Mouse (Mus musculus): ENCODE results near the gene Draxin. TPM values are rescaled to one million over a fixed set of nuclear protein-coding genes. Genes with fewer than 3 reads are reported as not detected.

Gene Draxin
- total and polyA plus RNA-seq, 3 experiments = 0.16 TPM; not detected in 2

DNA sequence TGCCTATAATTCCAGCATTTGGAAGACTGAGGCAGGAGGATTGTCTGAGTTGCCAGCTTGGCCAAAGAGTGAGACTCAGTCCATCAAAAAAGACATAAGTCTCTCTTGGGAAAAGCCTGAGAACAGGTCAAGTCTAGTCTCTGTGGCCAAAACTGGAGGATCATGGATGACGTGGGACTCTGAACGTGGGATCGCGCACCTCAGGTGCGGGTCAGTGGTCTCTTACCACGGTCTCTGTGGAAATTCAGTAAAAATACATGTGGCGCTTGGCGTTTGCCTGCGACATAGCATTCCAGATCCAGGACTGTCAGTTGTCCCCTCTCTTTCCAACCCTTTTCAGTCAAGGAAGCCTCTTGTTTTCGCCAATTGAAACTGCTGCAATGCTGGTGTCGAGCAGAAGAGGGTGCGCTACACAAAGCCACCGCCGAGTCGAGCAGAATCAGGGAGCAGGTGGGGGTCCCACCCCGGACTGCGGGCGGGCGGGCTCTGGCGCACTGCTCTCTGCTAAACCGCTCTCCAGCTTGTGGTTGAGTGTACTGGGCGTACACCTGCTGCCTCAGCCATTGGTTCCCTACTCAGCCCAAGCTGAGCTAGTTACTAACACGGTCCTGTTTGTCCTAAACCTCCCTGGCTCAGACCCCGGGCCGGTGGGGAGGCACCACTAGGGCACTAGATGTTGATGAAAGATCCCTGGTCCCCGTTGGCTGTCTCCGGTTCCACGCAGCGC, 28.5 kb downstream of the Draxin start:
- no peak for DNase-seq (ENCODE audit: low spot score)
- Histone ChIP-seq H3K4me1 (ENCODE audit: insufficient read depth, low read depth, low read length) (no peaks in the 10 kb centered on the region), H3K9me3 (replicated peaks) (no peaks in the 10 kb centered on the region), H3K4me3 (ENCODE audit: low read depth, low read length) (no peak overlapping the region), H3K36me3 (replicated peaks) (no peaks in the 10 kb centered on the region), H3K27me3 (ENCODE audit: insufficient read depth, low read length) (peaks cover 33% of the 10 kb centered on the region; the same call in 1 of the 2 replicates)
- no peak for TF ChIP-seq GATA2 (IDR thresholded peaks at IDR 0.05; ENCODE audit: borderline replicate concordance, low read depth, low read length)
- no peak for TF ChIP-seq TAL1 (conservative IDR thresholded peaks at IDR 0.05; ENCODE audit: low read depth, low read length)
- ATAC-seq (ENCODE audit: extremely low read depth, insufficient number of reproducible peaks, low FRiP score, poor library complexity, severe bottlenecking) = no peak

DNA sequence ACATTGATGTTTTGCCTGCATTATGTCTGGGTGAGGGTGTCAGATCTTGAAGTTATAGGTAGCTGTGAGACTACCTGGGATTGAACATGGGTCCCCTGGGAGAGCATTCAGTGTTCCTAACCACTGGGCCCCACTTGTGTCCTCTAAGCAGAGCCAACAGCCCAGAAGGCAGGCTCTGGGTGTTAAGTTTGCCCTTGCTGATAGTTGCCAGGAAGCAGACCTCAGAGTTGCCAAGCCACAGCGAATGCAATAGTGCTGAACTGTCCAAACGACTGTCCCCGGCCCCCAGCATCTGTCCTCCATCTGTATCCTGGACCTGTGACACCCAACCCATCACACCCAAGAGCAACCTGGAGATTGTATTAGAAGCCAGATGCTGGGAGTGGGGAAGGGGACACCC, 31.8 kb downstream of the Draxin start:
- H3K4me3 ChIP-seq (ENCODE audit: low read depth, low read length) = no peak overlapping the region
- no peak for TF ChIP-seq POLR2AphosphoS5 (IDR thresholded peaks at IDR 0.05; ENCODE audit: insufficient replicate concordance, low read depth, low read length)
- TF ChIP-seq CTCF (IDR thresholded peaks at IDR 0.05; ENCODE audit: low read depth, low read length) = no peak
- no peak for TF ChIP-seq GATA1 (IDR thresholded peaks at IDR 0.05; ENCODE audit: borderline replicate concordance, low read length)
- TF ChIP-seq TAL1 (conservative IDR thresholded peaks at IDR 0.05; ENCODE audit: low read depth, low read length) = no peak
- TF ChIP-seq GATA2 (IDR thresholded peaks at IDR 0.05; ENCODE audit: borderline replicate concordance, low read depth, low read length) = no peak
- ATAC-seq (ENCODE audit: extremely low read depth, insufficient number of reproducible peaks, low FRiP score, poor library complexity, severe bottlenecking) = no peak
- no peaks in the 10 kb centered on the region for H3K36me3 ChIP-seq (replicated peaks)
- peaks cover 31% of the 10 kb centered on the region; the same call in 1 of the 2 replicates for H3K27me3 ChIP-seq (ENCODE audit: insufficient read depth, low read length)
- DNase-seq (ENCODE audit: low spot score) = no peak
- no peaks in the 10 kb centered on the region for H3K9me3 ChIP-seq (replicated peaks)
- H3K4me1 ChIP-seq (ENCODE audit: insufficient read depth, low read depth, low read length) = peaks cover 6% of the 10 kb centered on the region

DNA sequence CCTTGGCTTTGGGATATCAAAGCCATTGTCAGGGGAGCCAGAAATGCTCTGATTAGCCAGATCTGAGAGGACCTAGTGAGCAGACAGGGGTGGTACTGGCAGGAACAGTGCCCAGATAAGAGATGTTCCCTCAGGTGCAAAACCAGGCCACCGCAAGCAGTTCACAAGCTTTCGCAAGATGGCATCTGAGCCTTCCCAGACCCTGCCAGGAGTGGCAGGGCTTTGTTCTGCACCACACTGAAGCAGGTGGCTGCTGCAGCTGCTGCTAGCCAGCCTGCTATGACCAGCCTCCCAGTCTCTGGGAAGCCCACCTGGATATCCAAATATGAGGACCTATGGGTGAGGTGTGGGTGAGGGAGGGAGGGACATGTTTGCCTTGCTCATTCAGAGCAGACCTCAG, 32.6 kb downstream of the Draxin start:
- H3K27me3 ChIP-seq (ENCODE audit: insufficient read depth, low read length) = peaks cover 31% of the 10 kb centered on the region; the same call in 1 of the 2 replicates
- DNase-seq (ENCODE audit: low spot score) (no peak), ATAC-seq (ENCODE audit: extremely low read depth, insufficient number of reproducible peaks, low FRiP score, poor library complexity, severe bottlenecking) (no peak)
- H3K4me1 ChIP-seq (ENCODE audit: insufficient read depth, low read depth, low read length) = peaks cover 6% of the 10 kb centered on the region
- no peak overlapping the region for H3K4me3 ChIP-seq (ENCODE audit: low read depth, low read length)
- TF ChIP-seq CTCF (IDR thresholded peaks at IDR 0.05; ENCODE audit: low read depth, low read length) = no peak
- TF ChIP-seq GATA1 (IDR thresholded peaks at IDR 0.05; ENCODE audit: borderline replicate concordance, low read length) = no peak
- TF ChIP-seq GATA2 (IDR thresholded peaks at IDR 0.05; ENCODE audit: borderline replicate concordance, low read depth, low read length) = no peak
- no peak for TF ChIP-seq TAL1 (conservative IDR thresholded peaks at IDR 0.05; ENCODE audit: low read depth, low read length)
- no peak for TF ChIP-seq POLR2AphosphoS5 (IDR thresholded peaks at IDR 0.05; ENCODE audit: insufficient replicate concordance, low read depth, low read length)
- H3K36me3 ChIP-seq (replicated peaks) = no peaks in the 10 kb centered on the region
- H3K9me3 ChIP-seq (replicated peaks) = no peaks in the 10 kb centered on the region

DNA sequence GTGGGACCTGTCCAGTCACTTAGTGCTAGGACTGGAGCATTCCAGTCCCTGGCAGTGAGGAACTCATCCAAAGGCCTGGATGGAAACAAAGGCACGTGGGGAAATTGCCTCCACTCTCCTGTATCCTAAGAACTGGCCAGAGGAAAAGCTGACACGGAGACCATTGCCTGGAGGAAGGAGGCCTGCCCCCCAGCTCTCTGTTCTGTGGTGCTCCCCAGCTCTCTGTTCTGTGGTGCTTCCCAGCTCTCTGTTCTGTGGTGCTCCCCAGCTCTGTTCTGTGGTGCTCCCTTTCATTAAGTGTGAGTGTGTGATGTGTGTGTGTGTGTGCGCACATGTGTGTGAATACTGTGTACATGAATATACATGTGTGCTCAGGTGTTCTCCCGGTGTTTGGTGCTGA, 35.4 kb downstream of the Draxin start:
- Histone ChIP-seq H3K27me3 (ENCODE audit: insufficient read depth, low read length) (peaks cover 19% of the 10 kb centered on the region; the same call in 1 of the 2 replicates), H3K4me1 (ENCODE audit: insufficient read depth, low read depth, low read length) (peaks cover 6% of the 10 kb centered on the region), H3K9me3 (replicated peaks) (no peaks in the 10 kb centered on the region), H3K4me3 (ENCODE audit: low read depth, low read length) (no peak overlapping the region), H3K36me3 (replicated peaks) (no peaks in the 10 kb centered on the region)
- TF ChIP-seq GATA1 (IDR thresholded peaks at IDR 0.05; ENCODE audit: borderline replicate concordance, low read length) (no peak), CTCF (IDR thresholded peaks at IDR 0.05; ENCODE audit: low read depth, low read length) (no peak)
- no peak for DNase-seq (ENCODE audit: low spot score)
- ATAC-seq (ENCODE audit: extremely low read depth, insufficient number of reproducible peaks, low FRiP score, poor library complexity, severe bottlenecking) = no peak

DNA sequence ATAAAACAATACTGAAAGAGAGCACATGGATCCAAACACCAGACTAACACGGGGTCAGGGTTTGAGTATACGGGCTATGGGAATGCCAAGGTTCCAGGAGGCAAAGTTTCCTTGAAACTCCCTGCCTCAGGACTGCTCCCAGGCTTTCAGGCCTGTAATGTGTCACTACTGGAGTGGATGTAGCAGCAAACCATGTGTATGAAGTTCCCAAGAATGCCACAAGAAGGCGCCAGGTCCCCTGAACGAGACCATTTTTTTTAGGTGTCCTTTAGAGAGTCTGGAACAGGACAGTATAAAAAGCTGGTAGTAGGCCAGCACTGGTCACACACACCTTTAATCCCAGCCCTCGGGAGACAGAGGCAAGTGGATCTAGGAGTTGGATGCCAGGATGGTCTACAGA, 36.3 kb downstream of the Draxin start:
- Histone ChIP-seq H3K4me1 (ENCODE audit: insufficient read depth, low read depth, low read length) (peaks cover 6% of the 10 kb centered on the region), H3K4me3 (ENCODE audit: low read depth, low read length) (no peak overlapping the region), H3K27me3 (ENCODE audit: insufficient read depth, low read length) (peaks cover 18% of the 10 kb centered on the region; the same call in 1 of the 2 replicates), H3K36me3 (replicated peaks) (no peaks in the 10 kb centered on the region), H3K9me3 (replicated peaks) (no peaks in the 10 kb centered on the region)
- ATAC-seq (ENCODE audit: extremely low read depth, insufficient number of reproducible peaks, low FRiP score, poor library complexity, severe bottlenecking) (no peak), DNase-seq (ENCODE audit: low spot score) (no peak)
- TF ChIP-seq CTCF (IDR thresholded peaks at IDR 0.05; ENCODE audit: low read depth, low read length) = no peak
- TF ChIP-seq POLR2AphosphoS5 (IDR thresholded peaks at IDR 0.05; ENCODE audit: insufficient replicate concordance, low read depth, low read length) = no peak
- no peak for TF ChIP-seq GATA2 (IDR thresholded peaks at IDR 0.05; ENCODE audit: borderline replicate concordance, low read depth, low read length)
- no peak for TF ChIP-seq GATA1 (IDR thresholded peaks at IDR 0.05; ENCODE audit: borderline replicate concordance, low read length)
- TF ChIP-seq TAL1 (conservative IDR thresholded peaks at IDR 0.05; ENCODE audit: low read depth, low read length) = no peak

DNA sequence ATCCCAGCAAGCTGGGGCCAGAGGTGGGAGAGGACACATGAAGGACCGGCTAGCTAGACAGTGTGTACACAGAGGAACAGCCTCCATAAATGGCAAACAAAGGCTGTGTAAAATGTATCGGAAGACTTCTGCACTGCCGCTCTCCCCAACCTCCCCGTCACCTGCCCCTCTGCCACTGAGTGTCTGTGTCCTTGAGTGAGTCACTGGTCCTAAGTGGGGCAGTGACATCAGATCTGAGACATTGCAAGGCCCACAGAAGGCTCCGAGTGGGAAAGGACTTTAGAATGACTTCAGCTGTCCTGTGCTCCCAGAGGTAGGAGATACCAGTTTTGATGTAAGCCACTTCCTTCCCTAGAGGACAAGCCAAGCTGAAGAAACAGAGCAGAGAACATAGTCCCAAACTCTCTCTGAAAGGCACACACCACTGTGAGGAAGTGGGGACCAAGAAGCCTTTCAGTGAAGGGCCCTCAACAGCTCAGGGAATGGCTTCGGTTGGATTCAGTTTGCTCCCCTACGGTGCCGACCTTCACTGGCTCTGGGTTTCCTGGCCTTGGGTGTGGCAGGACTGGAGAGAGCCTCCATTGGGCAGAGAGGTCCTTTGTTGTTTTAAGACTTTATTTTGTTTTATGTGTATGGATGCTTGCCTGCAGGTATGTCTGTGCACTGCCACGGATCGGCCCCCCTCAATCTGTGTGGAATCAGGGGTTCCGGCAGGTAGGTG, 37.8 kb downstream of the Draxin start:
- Histone ChIP-seq H3K9me3 (replicated peaks) (no peaks in the 10 kb centered on the region), H3K4me1 (ENCODE audit: insufficient read depth, low read depth, low read length) (peaks cover 13% of the 10 kb centered on the region), H3K27me3 (ENCODE audit: insufficient read depth, low read length) (peaks cover 8% of the 10 kb centered on the region; the same call in 1 of the 2 replicates), H3K4me3 (ENCODE audit: low read depth, low read length) (no peak overlapping the region), H3K36me3 (replicated peaks) (no peaks in the 10 kb centered on the region)
- TF ChIP-seq POLR2AphosphoS5 (IDR thresholded peaks at IDR 0.05; ENCODE audit: insufficient replicate concordance, low read depth, low read length) = no peak
- no peak for TF ChIP-seq GATA2 (IDR thresholded peaks at IDR 0.05; ENCODE audit: borderline replicate concordance, low read depth, low read length)
- TF ChIP-seq TAL1 (conservative IDR thresholded peaks at IDR 0.05; ENCODE audit: low read depth, low read length) = no peak
- TF ChIP-seq GATA1 (IDR thresholded peaks at IDR 0.05; ENCODE audit: borderline replicate concordance, low read length) = no peak
- no peak for TF ChIP-seq CTCF (IDR thresholded peaks at IDR 0.05; ENCODE audit: low read depth, low read length)
- no peak for DNase-seq (ENCODE audit: low spot score)
- no peak for ATAC-seq (ENCODE audit: extremely low read depth, insufficient number of reproducible peaks, low FRiP score, poor library complexity, severe bottlenecking)

Data from G1E (cell line).